Mouse (Mus musculus): Measurements from ENCODE around the gene Cdk5r2. TPM values are rescaled to one million over a fixed set of nuclear protein-coding genes. Genes with fewer than 3 reads are reported as not detected.

Cdk5r2 gene
- polyA plus RNA-seq (2014; fragmentation: Illumina TruSeq; extraction: RNeasy Lipid Tissue Mini Kit (QIAGEN cat#74804)): not detected

DNA sequence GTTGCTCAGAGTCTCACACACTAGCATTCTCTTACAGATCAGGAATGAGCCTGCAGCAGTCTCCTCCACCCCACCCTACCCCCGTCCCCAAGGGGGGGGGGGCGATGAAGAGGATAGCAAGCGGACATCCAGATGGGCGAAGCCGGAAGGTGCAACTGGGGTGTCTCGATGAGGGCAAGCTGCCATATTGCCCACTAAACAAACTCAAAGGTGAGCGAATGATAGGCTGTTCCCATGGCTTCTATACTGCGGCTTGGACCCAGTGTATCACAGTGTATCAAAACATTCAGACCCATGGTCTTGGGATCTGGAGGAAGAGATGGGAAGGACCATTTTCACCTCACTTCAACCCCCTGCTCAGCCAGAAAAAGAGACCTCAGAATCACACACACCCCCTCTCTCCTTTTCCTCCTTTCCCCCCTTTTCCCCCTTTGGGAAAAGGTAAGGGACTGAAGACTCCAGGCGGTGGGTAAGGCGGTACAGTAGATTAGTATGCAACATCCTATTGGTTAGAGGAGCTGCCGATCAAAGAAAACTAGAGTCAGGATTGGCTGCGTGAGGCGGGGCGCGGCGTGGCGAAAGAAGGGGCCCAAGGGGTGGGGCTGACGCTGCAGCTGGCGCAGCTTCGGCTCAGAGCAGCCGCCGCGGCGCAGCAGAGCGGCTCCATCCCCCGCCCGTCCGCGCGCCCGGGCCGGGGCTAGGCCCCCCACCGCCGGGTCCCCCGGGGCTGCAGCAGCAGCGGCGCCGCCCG, at the start of gene Cdk5r2:
Cdk5r2 (plus strand) TSS at position 629 of the 751 bp plus-strand sequence.

GRCm38 (mm10) chr1:74885369-74886042, 30.8 kb downstream of the Cdk5r2 start, which contains the start of gene Fev:
Gene Fev (minus strand): TSS chr1:74885419.

GRCm38 (mm10) chr1:74893134-74893855, 38.6 kb downstream of the Cdk5r2 start, which contains the start of gene Cryba2:
Gene Cryba2 (minus strand): TSS chr1:74893143.

Other genes starting within 250 kb of the Cdk5r2 start
- gene Ttll4, start 193.2 kb upstream of the Cdk5r2 start, polyA plus RNA-seq (2014; fragmentation: Illumina TruSeq; extraction: RNeasy Lipid Tissue Mini Kit (QIAGEN cat#74804)): 39.3 TPM
- gene Cyp27a1, start 141.4 kb upstream of the Cdk5r2 start, polyA plus RNA-seq (2014; fragmentation: Illumina TruSeq; extraction: RNeasy Lipid Tissue Mini Kit (QIAGEN cat#74804)): 2.5 TPM
- gene Prkag3, start 105.7 kb upstream of the Cdk5r2 start, polyA plus RNA-seq (2014; fragmentation: Illumina TruSeq; extraction: RNeasy Lipid Tissue Mini Kit (QIAGEN cat#74804)): not detected
- gene Wnt6, start 83.0 kb upstream of the Cdk5r2 start, polyA plus RNA-seq (2014; fragmentation: Illumina TruSeq; extraction: RNeasy Lipid Tissue Mini Kit (QIAGEN cat#74804)): 4.9 TPM
- gene Wnt10a, start 63.4 kb upstream of the Cdk5r2 start, polyA plus RNA-seq (2014; fragmentation: Illumina TruSeq; extraction: RNeasy Lipid Tissue Mini Kit (QIAGEN cat#74804)): not detected
- not detected for gene Fev, start 30.5 kb downstream of the Cdk5r2 start, polyA plus RNA-seq (2014; fragmentation: Illumina TruSeq; extraction: RNeasy Lipid Tissue Mini Kit (QIAGEN cat#74804))
- not detected for gene Cryba2, start 38.2 kb downstream of the Cdk5r2 start, polyA plus RNA-seq (2014; fragmentation: Illumina TruSeq; extraction: RNeasy Lipid Tissue Mini Kit (QIAGEN cat#74804))
- gene Cfap65, start 80.7 kb downstream of the Cdk5r2 start, polyA plus RNA-seq (2014; fragmentation: Illumina TruSeq; extraction: RNeasy Lipid Tissue Mini Kit (QIAGEN cat#74804)): 0.91 TPM
- gene Ihh, start 96.7 kb downstream of the Cdk5r2 start, polyA plus RNA-seq (2014; fragmentation: Illumina TruSeq; extraction: RNeasy Lipid Tissue Mini Kit (QIAGEN cat#74804)): 0.88 TPM